22 mouse cellular contexts compared by ENCODE assay signal in the genomic region with DNA sequence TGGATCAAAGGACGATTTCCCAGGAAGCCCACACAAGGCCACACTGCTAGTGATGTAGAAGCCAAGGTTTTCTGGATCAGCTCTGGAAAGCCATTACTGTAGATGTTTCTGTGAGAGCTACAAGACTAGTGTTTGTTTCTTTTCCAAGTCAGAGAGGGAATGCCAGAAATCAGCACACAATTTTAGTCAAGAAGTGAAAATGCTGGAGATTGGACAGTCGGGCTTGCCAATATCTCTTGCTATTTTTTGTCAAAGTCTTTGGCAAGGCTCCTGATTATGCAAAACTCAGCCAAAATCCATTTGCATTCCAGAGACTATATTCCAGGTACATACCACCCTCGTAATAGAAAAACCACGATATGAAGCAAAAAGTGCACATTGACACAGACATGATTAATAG.
DNase-seq lines count a peak whose midpoint lies in the region; ATAC-seq and TF ChIP-seq lines count a peak whose summit lies in the region.
"Had no signal": no experiment of that assay in that cellular context is flagged by ENCODE, and none has a peak within 500 bp of the region (broad histone marks: within the 10 kb centered on the region; RNA-seq: fewer than 3 reads in every experiment).

No protein-coding gene starts in this region.

- WGBS in hindbrain, postnatal 0 days = 76% methylated on average over 4 of the region's 4 CpGs
- WGBS in hindbrain, embryonic 11.5 days = 95% methylated on average over 4 of the region's 4 CpGs
- 89% methylated on average over 4 of the region's 4 CpGs for WGBS in kidney, embryonic 14.5 days

- no peaks in the 10 kb centered on the region for H3K9me3 ChIP-seq in hindbrain, postnatal 0 days (ENCODE audit: low read length)
- no peaks in the 10 kb centered on the region for H3K9me3 ChIP-seq in hindbrain, embryonic 11.5 days (ENCODE audit: control insufficient read depth, low read length)
- no peaks in the 10 kb centered on the region for H3K9me3 ChIP-seq in kidney, embryonic 14.5 days (ENCODE audit: control insufficient read depth, low read length)
- H3K9me3 ChIP-seq: G1E; liver, embryonic 13.5 days; midbrain, embryonic 13.5 days; neural tube, embryonic 15.5 days had no signal

- H3K4me1 ChIP-seq in hindbrain, postnatal 0 days (ENCODE audit: insufficient read depth, low read length) = no peaks in the 10 kb centered on the region
- no peaks in the 10 kb centered on the region for H3K4me1 ChIP-seq in hindbrain, embryonic 11.5 days (replicated peaks; ENCODE audit: control insufficient read depth, insufficient read depth, low read length)
- H3K4me1 ChIP-seq in kidney, embryonic 14.5 days (ENCODE audit: control insufficient read depth, insufficient read depth, low read length) = no peaks in the 10 kb centered on the region
- H3K4me1 ChIP-seq: heart, embryonic 13.5 days; liver, embryonic 13.5 days; midbrain, embryonic 13.5 days; neural tube, embryonic 15.5 days had no signal

- peak; percentile 70 to 80 for DNase-seq in cerebellum, postnatal 10 days
- DNase-seq in cerebellum, adult 18-20 months = no peak
- DNase-seq in hindbrain, postnatal 0 days (ENCODE audit: low spot score) = peak; percentile 12
- no peak for DNase-seq in hindbrain, embryonic 11.5 days (ENCODE audit: low spot score)
- DNase-seq in right cerebral cortex, adult 2 months (ENCODE audit: low spot score in 2 of 2) = peak; percentile 9 to 13
- no peak for DNase-seq in right cerebral cortex, postnatal 25 days
- no peak for DNase-seq in urinary bladder, postnatal 14 days (ENCODE audit: low spot score)
- DNase-seq: cerebellum, postnatal 36 days; heart, adult 11 months; heart, postnatal 36 days; kidney, adult 8-10 months; kidney, postnatal 4 days; liver, embryonic 13.5 days had no signal

- H3K4me3 ChIP-seq in hindbrain, postnatal 0 days (ENCODE audit: low read length) = no peak overlapping the region
- H3K4me3 ChIP-seq in hindbrain, embryonic 11.5 days (ENCODE audit: low read depth, low read length) = no peak overlapping the region
- no peak overlapping the region for H3K4me3 ChIP-seq in kidney, embryonic 14.5 days (ENCODE audit: low read length)
- H3K4me3 ChIP-seq: erythroblast, embryonic 14.5 days; heart, embryonic 13.5 days; liver, embryonic 13.5 days; midbrain, embryonic 13.5 days; myocyte; neural tube, embryonic 15.5 days had no signal

- H3K27me3 ChIP-seq in hindbrain, postnatal 0 days (ENCODE audit: insufficient read depth, low read length) = no peaks in the 10 kb centered on the region
- H3K27me3 ChIP-seq in hindbrain, embryonic 11.5 days (ENCODE audit: control insufficient read depth, insufficient read depth, low read length) = no peaks in the 10 kb centered on the region
- no peaks in the 10 kb centered on the region for H3K27me3 ChIP-seq in kidney, embryonic 14.5 days (ENCODE audit: control insufficient read depth, insufficient read depth, low read length)
- H3K27me3 ChIP-seq: heart, embryonic 13.5 days; liver, embryonic 13.5 days; midbrain, embryonic 13.5 days; neural tube, embryonic 15.5 days had no signal

- H3K4me2 ChIP-seq in hindbrain, postnatal 0 days (ENCODE audit: low read depth, low read length) = no peak overlapping the region
- no peak overlapping the region for H3K4me2 ChIP-seq in hindbrain, embryonic 11.5 days (replicated peaks; ENCODE audit: low read depth, low read length)
- H3K4me2 ChIP-seq in kidney, embryonic 14.5 days (replicated peaks; ENCODE audit: low read depth, low read length) = no peak overlapping the region
- H3K4me2 ChIP-seq: heart, embryonic 13.5 days; liver, embryonic 13.5 days; midbrain, embryonic 13.5 days; neural tube, embryonic 15.5 days had no signal

- TF ChIP-seq CTCF in hindbrain, postnatal 0 days (IDR thresholded peaks at IDR 0.05; ENCODE audit: low read depth) = no peak

- no peaks in the 10 kb centered on the region for H3K36me3 ChIP-seq in hindbrain, postnatal 0 days (ENCODE audit: insufficient read depth, low read length)
- H3K36me3 ChIP-seq in hindbrain, embryonic 11.5 days (ENCODE audit: control insufficient read depth, insufficient read depth, low read length) = no peaks in the 10 kb centered on the region
- H3K36me3 ChIP-seq in kidney, embryonic 14.5 days (ENCODE audit: control insufficient read depth, insufficient read depth, low read length) = no peaks in the 10 kb centered on the region
- H3K36me3 ChIP-seq: G1E; heart, embryonic 13.5 days; liver, embryonic 13.5 days; midbrain, embryonic 13.5 days; neural tube, embryonic 15.5 days had no signal

- no peak overlapping the region for H3K9ac ChIP-seq in hindbrain, postnatal 0 days (replicated peaks; ENCODE audit: low read length)
- no peak overlapping the region for H3K9ac ChIP-seq in hindbrain, embryonic 11.5 days (ENCODE audit: low read depth, low read length)
- H3K9ac ChIP-seq in kidney, embryonic 14.5 days (ENCODE audit: low read depth, low read length) = no peak overlapping the region
- H3K9ac ChIP-seq: heart, embryonic 13.5 days; liver, embryonic 13.5 days; midbrain, embryonic 13.5 days; neural tube, embryonic 15.5 days had no signal

- no peak for ATAC-seq in hindbrain, postnatal 0 days
- no peak for ATAC-seq in hindbrain, embryonic 11.5 days (ENCODE audit: low FRiP score)
- no peak for ATAC-seq in kidney, embryonic 14.5 days (ENCODE audit: low FRiP score, low TSS enrichment)
- ATAC-seq: CD4-positive, CD25-positive, alpha-beta regulatory T cell, adult 4 months; hindbrain, embryonic 16.5 days; midbrain, embryonic 13.5 days had no signal

- H3K27ac ChIP-seq in hindbrain, postnatal 0 days = no peak overlapping the region
- no peak overlapping the region for H3K27ac ChIP-seq in hindbrain, embryonic 11.5 days (ENCODE audit: low read depth, low read length)
- H3K27ac ChIP-seq in kidney, embryonic 14.5 days (ENCODE audit: low read depth, low read length) = no peak overlapping the region
- H3K27ac ChIP-seq: heart, embryonic 13.5 days; liver, embryonic 13.5 days; midbrain, embryonic 13.5 days; neural tube, embryonic 15.5 days had no signal

Comparison
In these comparisons a context has a peak if more than half of its experiments do, and no peak if none do; other contexts are left out.
1. DNase-seq: peak in cerebellum, postnatal 10 days (2 of 2), hindbrain, postnatal 0 days (single experiment) and right cerebral cortex, adult 2 months (2 of 2); none in cerebellum, adult 18-20 months (0 of 2), hindbrain, embryonic 11.5 days (single experiment), right cerebral cortex, postnatal 25 days (single experiment) and urinary bladder, postnatal 14 days (single experiment).